Mouse (Mus musculus): Measurements from ENCODE around the gene Ftl1. TPM values are rescaled to one million over a fixed set of nuclear protein-coding genes. Genes with fewer than 3 reads are reported as not detected.
"Not testable (repeated sequence)": the region's sequence is repeated elsewhere in the genome, so short reads cannot be mapped to it uniquely, and the experiment has no call there.

The Ftl1 gene
- total and polyA plus RNA-seq, 3 experiments = 213 to 903 (median 308) TPM

GRCm38 (mm10) chr7:45481374-45481927, 21.8 kb upstream of the Ftl1 start, which contains the start of gene Tulp2:
Gene Tulp2, plus strand, starts transcription at chr7:45481877.
- no peak within 1 kb of the TSS for H3K27ac ChIP-seq
- intact Hi-C loops (cut with DNase I) = no loop called here
- no peaks in the 10 kb centered on the region for H3K27me3 ChIP-seq (ENCODE audit: control insufficient read depth, insufficient read depth, low read length)
- H3K9ac ChIP-seq (ENCODE audit: low read depth, low read length) = no peak within 1 kb of the TSS
- H3K36me3 ChIP-seq (ENCODE audit: control insufficient read depth, insufficient read depth, low read length) = no peaks in the 10 kb centered on the region
- no peaks in the 10 kb centered on the region for H3K4me1 ChIP-seq (ENCODE audit: control insufficient read depth, insufficient read depth, low read length)
- WGBS = 45% methylated on average over 15 of the region's 15 CpGs
- H3K4me3 ChIP-seq = no peak within 1 kb of the TSS
- H3K79me2 ChIP-seq (replicated peaks; ENCODE audit: control insufficient read depth, insufficient read depth, low read length) = no peaks in the 10 kb centered on the region
- DNase-seq = peak; percentile 60 to 65
- TF ChIP-seq POLR2A (IDR thresholded peaks at IDR 0.05; ENCODE audit: insufficient read depth, low read depth, low read length) = no peak
- TF ChIP-seq CTCF (IDR thresholded peaks at IDR 0.05) = no peak
- TF ChIP-seq EP300 (IDR thresholded peaks at IDR 0.05; ENCODE audit: insufficient read depth, low read depth, low read length) = no peak

- H3K27me3 ChIP-seq (ENCODE audit: control insufficient read depth, insufficient read depth, low read length); H3K4me3 ChIP-seq; H3K79me2 ChIP-seq (replicated peaks; ENCODE audit: control insufficient read depth, insufficient read depth, low read length); intact Hi-C loops (cut with DNase I); DNase-seq; H3K9ac ChIP-seq (ENCODE audit: low read depth, low read length); H3K36me3 ChIP-seq (ENCODE audit: control insufficient read depth, insufficient read depth, low read length); H3K4me1 ChIP-seq (ENCODE audit: control insufficient read depth, insufficient read depth, low read length); H3K27ac ChIP-seq: not testable (repeated sequence)
- 80% methylated on average over 3 of the region's 4 CpGs for WGBS
These were observed 20.6 kb upstream of the Ftl1 start for GRCm38 (mm10) chr7:45480310-45480709.

GRCm38 (mm10) chr7:45478774-45479173, 19.1 kb upstream of the Ftl1 start:
- Histone ChIP-seq H3K4me1 (ENCODE audit: control insufficient read depth, insufficient read depth, low read length) (no peaks in the 10 kb centered on the region), H3K36me3 (ENCODE audit: control insufficient read depth, insufficient read depth, low read length) (no peaks in the 10 kb centered on the region), H3K27ac (no peak overlapping the region), H3K27me3 (ENCODE audit: control insufficient read depth, insufficient read depth, low read length) (no peaks in the 10 kb centered on the region), H3K4me3 (no peak overlapping the region), H3K9ac (ENCODE audit: low read depth, low read length) (no peak overlapping the region), H3K79me2 (replicated peaks; ENCODE audit: control insufficient read depth, insufficient read depth, low read length) (no peaks in the 10 kb centered on the region)
- 93% methylated on average over 7 of the region's 7 CpGs for WGBS
- TF ChIP-seq POLR2A (IDR thresholded peaks at IDR 0.05; ENCODE audit: insufficient read depth, low read depth, low read length) = no peak
- no peak for TF ChIP-seq CTCF (IDR thresholded peaks at IDR 0.05)
- no peak for TF ChIP-seq EP300 (IDR thresholded peaks at IDR 0.05; ENCODE audit: insufficient read depth, low read depth, low read length)
- DNase-seq = no peak
- intact Hi-C loops (cut with DNase I) = no loop called here

GRCm38 (mm10) chr7:45477003-45477402, 17.3 kb upstream of the Ftl1 start:
- peak in 1 of 2 experiments; percentile 64 for DNase-seq
- no peak overlapping the region for H3K9ac ChIP-seq (ENCODE audit: low read depth, low read length)

GRCm38 (mm10) chr7:45476453-45476852, 16.8 kb upstream of the Ftl1 start:
- H3K27me3 ChIP-seq (ENCODE audit: control insufficient read depth, insufficient read depth, low read length) = no peaks in the 10 kb centered on the region
- WGBS = 20% methylated on average over 1 of the region's 1 CpGs
- intact Hi-C loops (cut with DNase I) = loop anchor here (2.0 kb wide), 1 partner anchor 84 kb away; no protein-coding TSS in a partner anchor
- H3K9ac ChIP-seq (ENCODE audit: low read depth, low read length) = no peak overlapping the region
- peak overlapping the region; percentile 12; the same call in 1 of the 2 replicates for H3K27ac ChIP-seq
- H3K79me2 ChIP-seq (replicated peaks; ENCODE audit: control insufficient read depth, insufficient read depth, low read length) = no peaks in the 10 kb centered on the region
- TF ChIP-seq CTCF (IDR thresholded peaks at IDR 0.05) = no peak
- no peak for TF ChIP-seq POLR2A (IDR thresholded peaks at IDR 0.05; ENCODE audit: insufficient read depth, low read depth, low read length)
- no peak for TF ChIP-seq EP300 (IDR thresholded peaks at IDR 0.05; ENCODE audit: insufficient read depth, low read depth, low read length)
- H3K4me1 ChIP-seq (ENCODE audit: control insufficient read depth, insufficient read depth, low read length) = no peaks in the 10 kb centered on the region
- H3K36me3 ChIP-seq (ENCODE audit: control insufficient read depth, insufficient read depth, low read length) = no peaks in the 10 kb centered on the region
- no peak for DNase-seq
- H3K4me3 ChIP-seq = no peak overlapping the region

More at GRCm38 (mm10) chr7:45477003-45477402, 17.3 kb upstream of the Ftl1 start:
- H3K36me3 ChIP-seq (ENCODE audit: control insufficient read depth, insufficient read depth, low read length) = no peaks in the 10 kb centered on the region
- H3K4me3 ChIP-seq = no peak overlapping the region
- peak overlapping the region; percentile 12; the same call in 1 of the 2 replicates for H3K27ac ChIP-seq
- intact Hi-C loops (cut with DNase I) = loop anchor here (1.0 to 2.0 kb wide), 2 partner anchors 46 to 84 kb away; no protein-coding TSS in a partner anchor
- no peaks in the 10 kb centered on the region for H3K4me1 ChIP-seq (ENCODE audit: control insufficient read depth, insufficient read depth, low read length)
- no peaks in the 10 kb centered on the region for H3K79me2 ChIP-seq (replicated peaks; ENCODE audit: control insufficient read depth, insufficient read depth, low read length)
- WGBS = 0% methylated on average over 3 of the region's 3 CpGs
- no peaks in the 10 kb centered on the region for H3K27me3 ChIP-seq (ENCODE audit: control insufficient read depth, insufficient read depth, low read length)
- peak; percentile 85 for TF ChIP-seq CTCF (IDR thresholded peaks at IDR 0.05)
- no peak for TF ChIP-seq POLR2A (IDR thresholded peaks at IDR 0.05; ENCODE audit: insufficient read depth, low read depth, low read length)
- TF ChIP-seq EP300 (IDR thresholded peaks at IDR 0.05; ENCODE audit: insufficient read depth, low read depth, low read length) = 0 out of 2 replicates have a peak, but pooled peaks have one; percentile 61

- TF ChIP-seq CTCF (IDR thresholded peaks at IDR 0.05) (no peak), POLR2A (IDR thresholded peaks at IDR 0.05; ENCODE audit: insufficient read depth, low read depth, low read length) (0 out of 2 replicates have a peak, but pooled peaks have one; percentile 29)
- Histone ChIP-seq H3K9ac (ENCODE audit: low read depth, low read length) (peak overlapping the region; percentile 42), H3K4me3 (peak overlapping the region; percentile 39; the same call in 1 of the 2 replicates), H3K36me3 (ENCODE audit: control insufficient read depth, insufficient read depth, low read length) (no peaks in the 10 kb centered on the region), H3K4me1 (ENCODE audit: control insufficient read depth, insufficient read depth, low read length) (no peaks in the 10 kb centered on the region), H3K79me2 (replicated peaks; ENCODE audit: control insufficient read depth, insufficient read depth, low read length) (no peaks in the 10 kb centered on the region), H3K27me3 (ENCODE audit: control insufficient read depth, insufficient read depth, low read length) (no peaks in the 10 kb centered on the region), H3K27ac (peak overlapping the region; percentile 51; the same call in 1 of the 2 replicates)
- intact Hi-C loops (cut with DNase I) = no loop called here
- 67% methylated on average over 16 of the region's 16 CpGs for WGBS
- DNase-seq = no peak
These were observed 15.7 kb upstream of the Ftl1 start for GRCm38 (mm10) chr7:45475291-45475969.
